Mouse (Mus musculus): ENCODE results near the gene Olfr557. TPM values are rescaled to one million over a fixed set of nuclear protein-coding genes. Genes with fewer than 3 reads are reported as not detected.

Gene Olfr557
- polyA plus RNA-seq, 1 experiment from 2014 or later: not detected

DNA sequence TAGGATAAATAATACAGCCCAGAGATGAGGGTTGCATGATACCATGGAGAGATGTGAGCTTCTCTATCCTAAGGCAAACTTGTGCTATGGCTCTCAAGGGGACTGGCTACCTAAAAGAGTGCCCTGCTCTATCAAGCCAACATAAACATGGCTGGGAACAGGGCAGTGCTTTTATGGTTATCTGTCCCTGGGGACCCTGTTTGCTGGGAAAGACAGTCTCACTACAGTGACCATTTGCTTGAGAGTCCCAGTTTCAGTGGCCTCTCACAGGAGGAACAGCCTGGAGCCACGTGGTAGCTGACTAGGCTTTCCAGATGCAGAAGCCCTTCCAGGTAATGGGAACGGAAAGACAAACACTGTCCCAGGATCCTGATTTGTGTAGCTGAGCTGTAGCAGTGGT is 42.0 kb downstream of the Olfr557 start:
- Histone ChIP-seq H3K27ac (no peak overlapping the region), H3K4me3 (no peak overlapping the region), H3K4me2 (replicated peaks) (no peak overlapping the region), H3K4me1 (no peaks in the 10 kb centered on the region), H3K9me3 (no peaks in the 10 kb centered on the region), H3K27me3 (replicated peaks) (no peaks in the 10 kb centered on the region), H3K9ac (no peak overlapping the region), H3K36me3 (no peaks in the 10 kb centered on the region)
- no peak for ATAC-seq (ENCODE audit: low FRiP score, low read depth)
- WGBS: 59% methylated on average over 2 of the region's 2 CpGs

Other genes with a start within 250 kb of the Olfr557 start
- 0.45 and 0.46 TPM in 2 replicates for gene Olfr543, start 214.2 kb upstream of the Olfr557 start, polyA plus RNA-seq (2016; fragmentation: Nextera tagmentation; extraction: Ambion mirVana)
- gene Olfr544, start 207.6 kb upstream of the Olfr557 start, polyA plus RNA-seq (2016; fragmentation: Nextera tagmentation; extraction: Ambion mirVana): 0.05 and 0.15 TPM in 2 replicates
- gene Olfr545, start 196.3 kb upstream of the Olfr557 start, polyA plus RNA-seq (2016; fragmentation: Nextera tagmentation; extraction: Ambion mirVana): 0.10 and 0.13 TPM in 2 replicates
- not detected in 2 replicates for gene Olfr547, start 161.2 kb upstream of the Olfr557 start, polyA plus RNA-seq (2016; fragmentation: Nextera tagmentation; extraction: Ambion mirVana)
- not detected in 2 replicates for gene Olfr548-ps1, start 155.0 kb upstream of the Olfr557 start, polyA plus RNA-seq (2016; fragmentation: Nextera tagmentation; extraction: Ambion mirVana)
- not detected in 2 replicates for gene Olfr549, start 146.0 kb upstream of the Olfr557 start, polyA plus RNA-seq (2016; fragmentation: Nextera tagmentation; extraction: Ambion mirVana)
- gene Trim21, start 130.4 kb upstream of the Olfr557 start, polyA plus RNA-seq (2016; fragmentation: Nextera tagmentation; extraction: Ambion mirVana): 0.20 TPM in 1 of 2 replicates, not detected in the other
- not detected in 2 replicates for gene Olfr550, start 124.5 kb upstream of the Olfr557 start, polyA plus RNA-seq (2016; fragmentation: Nextera tagmentation; extraction: Ambion mirVana)
- gene Olfr551, start 104.0 kb upstream of the Olfr557 start, polyA plus RNA-seq (2016; fragmentation: Nextera tagmentation; extraction: Ambion mirVana): not detected in 2 replicates
- gene Olfr552, start 98.1 kb upstream of the Olfr557 start, polyA plus RNA-seq (2016; fragmentation: Nextera tagmentation; extraction: Ambion mirVana): not detected in 2 replicates
- gene Olfr553, start 77.7 kb upstream of the Olfr557 start, polyA plus RNA-seq (2016; fragmentation: Nextera tagmentation; extraction: Ambion mirVana): not detected in 2 replicates
- not detected in 2 replicates for gene Olfr554, start 57.5 kb upstream of the Olfr557 start, polyA plus RNA-seq (2016; fragmentation: Nextera tagmentation; extraction: Ambion mirVana)
- not detected in 2 replicates for gene Olfr555, start 37.1 kb upstream of the Olfr557 start, polyA plus RNA-seq (2016; fragmentation: Nextera tagmentation; extraction: Ambion mirVana)
- not detected in 2 replicates for gene Olfr556, start 31.0 kb upstream of the Olfr557 start, polyA plus RNA-seq (2016; fragmentation: Nextera tagmentation; extraction: Ambion mirVana)
- gene Trim68, start 8.6 kb upstream of the Olfr557 start, polyA plus RNA-seq (2016; fragmentation: Nextera tagmentation; extraction: Ambion mirVana): 10.8 and 12.4 TPM in 2 replicates
- gene Olfr558, start 6.3 kb downstream of the Olfr557 start, polyA plus RNA-seq (2016; fragmentation: Nextera tagmentation; extraction: Ambion mirVana): 1.3 and 1.8 TPM in 2 replicates
- gene Olfr33, start 23.2 kb downstream of the Olfr557 start, polyA plus RNA-seq (2016; fragmentation: Nextera tagmentation; extraction: Ambion mirVana): 0.08 TPM in 1 of 2 replicates, not detected in the other
- 0.20 TPM in 1 of 2 replicates, not detected in the other for gene Olfr559, start 31.6 kb downstream of the Olfr557 start, polyA plus RNA-seq (2016; fragmentation: Nextera tagmentation; extraction: Ambion mirVana)
- gene Olfr560, start 63.5 kb downstream of the Olfr557 start, polyA plus RNA-seq (2016; fragmentation: Nextera tagmentation; extraction: Ambion mirVana): not detected in 2 replicates
- gene Olfr78, start 63.6 kb downstream of the Olfr557 start, polyA plus RNA-seq (2016; fragmentation: Nextera tagmentation; extraction: Ambion mirVana): 0.19 and 0.48 TPM in 2 replicates
- gene Olfr561, start 75.3 kb downstream of the Olfr557 start, polyA plus RNA-seq (2016; fragmentation: Nextera tagmentation; extraction: Ambion mirVana): 0.13 and 0.18 TPM in 2 replicates
- gene Olfr564, start 107.6 kb downstream of the Olfr557 start, polyA plus RNA-seq (2016; fragmentation: Nextera tagmentation; extraction: Ambion mirVana): not detected in 2 replicates
- gene Olfr566, start 162.9 kb downstream of the Olfr557 start, polyA plus RNA-seq (2016; fragmentation: Nextera tagmentation; extraction: Ambion mirVana): not detected in 2 replicates
- gene Olfr568, start 181.2 kb downstream of the Olfr557 start, polyA plus RNA-seq (2016; fragmentation: Nextera tagmentation; extraction: Ambion mirVana): not detected in 2 replicates
- gene Olfr569, start 195.0 kb downstream of the Olfr557 start, polyA plus RNA-seq (2016; fragmentation: Nextera tagmentation; extraction: Ambion mirVana): not detected in 2 replicates
- not detected in 2 replicates for gene Olfr570, start 198.7 kb downstream of the Olfr557 start, polyA plus RNA-seq (2016; fragmentation: Nextera tagmentation; extraction: Ambion mirVana)
- not detected in 2 replicates for gene Olfr571, start 221.6 kb downstream of the Olfr557 start, polyA plus RNA-seq (2016; fragmentation: Nextera tagmentation; extraction: Ambion mirVana)
- not detected in 2 replicates for gene Olfr572, start 228.5 kb downstream of the Olfr557 start, polyA plus RNA-seq (2016; fragmentation: Nextera tagmentation; extraction: Ambion mirVana)
- gene Olfr573-ps1, start 246.7 kb downstream of the Olfr557 start, polyA plus RNA-seq (2016; fragmentation: Nextera tagmentation; extraction: Ambion mirVana): not detected in 2 replicates